11 mouse cellular contexts compared by ENCODE assay signal in the genomic region with DNA sequence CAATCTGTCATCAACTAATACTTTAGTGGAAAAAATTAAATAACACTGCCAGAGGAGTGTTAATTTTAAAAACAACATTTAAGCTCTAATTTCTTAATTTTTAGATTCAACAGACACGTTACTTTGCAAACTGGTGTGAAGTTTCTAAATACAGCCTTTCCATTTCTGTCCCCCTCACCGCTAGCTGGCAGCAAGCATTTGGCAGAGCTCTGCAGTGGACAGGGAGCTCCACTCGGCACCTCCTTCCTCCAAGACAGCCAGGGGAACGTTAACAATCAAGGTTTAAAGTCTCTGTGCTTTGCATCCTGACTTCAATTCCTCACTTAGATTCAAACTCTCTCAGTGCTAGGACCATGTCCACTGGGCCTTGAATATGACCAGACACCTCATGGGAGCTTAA.
DNase-seq lines count a peak whose midpoint lies in the region; ATAC-seq and TF ChIP-seq lines count a peak whose summit lies in the region.
"Had no signal": no experiment of that assay in that cellular context is flagged by ENCODE, and none has a peak within 500 bp of the region (broad histone marks: within the 10 kb centered on the region; RNA-seq: fewer than 3 reads in every experiment).

No protein-coding gene starts in this region.

- peak; percentile 56 for TF ChIP-seq CTCF in layer of hippocampus, adult 2 months (conservative IDR thresholded peaks at IDR 0.05)

- peak overlapping the region; percentile 92 for H3K27ac ChIP-seq in layer of hippocampus, adult 2 months

- DNase-seq in cerebellum, postnatal 10 days = peak; percentile 30 to 49
- no peak for DNase-seq in cerebellum, adult 11 months
- no peak for DNase-seq in layer of hippocampus, adult 2 months (ENCODE audit: low spot score in 2 of 2)
- DNase-seq in layer of hippocampus, postnatal 10 days (ENCODE audit: low spot score in 2 of 2) = no peak
- peak; percentile 33 for DNase-seq in heart, adult 8-10 months (ENCODE audit: low spot score)
- peak; percentile 50 for DNase-seq in heart, postnatal 4 days
- no peak for DNase-seq in Muller cell, postnatal 12 days (ENCODE audit: inconsistent ontology term)
- DNase-seq: adrenal gland, postnatal 14 days; kidney, adult 11 months; kidney, postnatal 4 days had no signal

- no peak for ATAC-seq in CD4-positive, CD25-positive, alpha-beta regulatory T cell, adult 4 months

- H3K4me3 ChIP-seq in layer of hippocampus, adult 2 months = no peak overlapping the region; the same call in 1 of the 2 replicates

Comparison
In these comparisons a context has a peak if more than half of its experiments do, and no peak if none do; other contexts are left out.
1. DNase-seq: peak in cerebellum, postnatal 10 days (2 of 2), heart, adult 8-10 months (single experiment) and heart, postnatal 4 days (single experiment); none in cerebellum, adult 11 months (single experiment), layer of hippocampus, adult 2 months (0 of 2), layer of hippocampus, postnatal 10 days (0 of 2) and Muller cell, postnatal 12 days (single experiment).